Mouse (Mus musculus) left cerebral cortex, postnatal 36 days (tissue): ENCODE results near the gene Rims1. TPM values are rescaled to one million over a fixed set of nuclear protein-coding genes. Genes with fewer than 3 reads are reported as not detected.

Source experiments
- DNase-seq, 2 experiments: peaks; one replicate each; pipeline ENCODE4 v3.0.0; 2021 to 2022; ENCODE audit warnings: low spot score in 2 of 2, mixed read lengths in 1 of 2
- intact Hi-C: fragments of 180-260 bp; cut with DNase I; formaldehyde crosslinking; loops from one replicate; pipeline ENCODE4 v1.15.1; 2025
- total RNA-seq, 2 experiments: library from RNA; stranded (reverse); gene quantifications; 2 replicates each; pipeline ENCODE4 v1.2.3; 2021

Gene Rims1
- 100 to 1,000 TPM; 406 to 441 TPM for total RNA-seq

DNA sequence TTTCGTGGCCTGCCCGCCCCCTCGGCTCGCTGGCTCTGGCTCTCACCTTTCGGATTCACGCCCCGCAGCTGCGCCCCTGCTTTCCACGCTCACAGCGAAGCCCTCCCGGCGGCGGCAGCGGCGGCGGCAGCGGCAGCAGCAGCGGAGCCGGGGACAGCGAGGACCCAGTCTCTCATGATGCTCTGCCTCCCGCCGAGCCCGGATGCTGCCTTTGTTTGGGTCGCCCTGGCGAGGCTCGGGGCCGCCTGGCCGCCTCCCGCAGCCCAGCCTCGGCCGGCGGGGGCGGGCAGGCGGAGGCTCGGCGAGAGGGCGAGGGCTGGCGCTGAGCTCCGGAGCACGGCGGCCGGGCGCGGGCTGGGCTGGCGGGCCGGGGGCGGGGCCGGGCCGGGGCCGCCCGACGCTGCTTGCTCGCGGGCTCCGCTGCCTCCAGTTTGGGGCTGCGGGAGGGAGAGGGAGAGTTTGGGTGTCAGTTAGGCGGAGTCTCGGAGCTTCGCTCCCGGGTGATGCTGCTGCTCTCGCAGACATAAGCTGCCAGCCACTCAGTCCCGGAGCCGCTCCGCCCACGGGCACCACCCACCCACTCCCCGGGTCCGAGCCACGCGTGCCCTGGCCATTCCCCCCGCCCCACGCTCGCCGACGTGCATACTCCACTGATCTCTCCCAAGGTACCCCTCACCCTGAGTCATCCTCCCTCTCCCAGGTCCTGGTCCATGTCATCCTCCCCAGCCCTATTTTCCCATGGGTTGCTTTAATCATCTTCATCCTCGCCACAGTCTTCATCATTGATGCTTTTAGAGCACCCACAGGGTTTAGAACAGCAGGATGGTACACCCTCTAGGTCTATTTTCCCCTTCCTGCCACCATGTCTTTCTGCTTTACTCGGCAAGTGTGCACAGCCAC is at the start of gene Rims1:
Gene Rims1, minus strand, starts transcription at position 269 of the 900 bp plus-strand sequence.
- intact Hi-C loops, result loop anchor here (2.0 to 10.0 kb wide), 5 partner anchors 135 to 449 kb away; no protein-coding TSS in a partner anchor
- peak; percentile 67 to 74 for DNase-seq

DNA sequence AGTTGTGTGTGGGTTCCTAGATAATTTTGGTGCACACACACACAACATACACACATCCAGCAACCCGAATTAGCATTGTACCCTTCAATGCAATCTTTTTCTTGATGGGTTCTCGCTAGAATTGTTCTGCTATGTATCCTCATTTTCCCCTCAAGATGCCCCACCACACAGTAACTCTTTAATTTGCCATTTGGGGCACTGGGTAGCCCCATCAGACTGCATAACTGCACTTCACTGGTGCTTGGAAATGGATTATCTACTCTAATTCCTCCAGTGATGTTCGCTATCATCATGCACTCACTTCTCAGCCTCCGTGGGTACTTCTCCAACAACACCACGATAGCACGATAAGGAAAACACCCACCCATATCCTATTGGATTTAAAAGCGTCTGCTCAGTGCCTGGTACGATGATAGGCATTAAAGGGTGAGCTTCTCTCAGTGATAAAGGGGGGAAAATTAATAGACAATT is 867 bp upstream of the Rims1 start:
- intact Hi-C loops, result loop anchor here (2.0 to 10.0 kb wide), 5 partner anchors 134 to 448 kb away; no protein-coding TSS in a partner anchor
- DNase-seq, result peak in 1 of 2 experiments; percentile 30

DNA sequence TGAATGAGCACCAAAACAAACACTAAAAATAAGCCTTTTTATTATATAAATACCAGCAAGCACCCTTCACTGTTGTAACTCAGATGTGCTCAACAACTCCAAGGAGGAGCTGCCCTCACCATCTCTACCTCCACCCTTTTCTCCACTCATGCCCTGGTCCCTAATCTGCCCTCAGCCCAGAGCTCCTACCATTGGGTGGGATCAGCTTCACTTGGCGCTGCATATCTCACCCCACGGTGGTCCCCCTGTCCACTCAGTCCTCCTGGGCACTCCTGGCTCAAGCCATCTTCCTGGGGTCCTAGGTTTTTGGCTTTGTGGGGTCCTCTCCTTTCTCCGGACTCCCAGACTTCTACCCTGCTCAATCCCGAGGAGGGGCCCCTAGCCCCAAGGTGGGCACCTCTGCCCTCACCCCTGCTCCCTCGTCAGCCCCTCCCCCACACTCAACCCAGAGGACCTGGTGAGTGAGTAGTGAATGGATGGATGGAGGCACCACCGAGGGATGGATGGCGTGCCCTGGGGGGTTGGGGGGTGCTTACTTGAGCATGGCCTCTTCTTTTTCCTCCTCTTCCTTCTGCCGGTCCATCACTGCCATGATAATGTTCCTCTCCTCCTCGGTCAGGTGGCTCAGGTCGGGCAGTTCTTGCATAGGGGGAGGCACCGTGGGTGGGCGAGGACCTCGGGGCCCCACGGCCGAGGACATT is 619 bp downstream of the Rims1 start:
- intact Hi-C loops, result loop anchor here (5.0 to 10.0 kb wide), 4 partner anchors 150 to 450 kb away; no protein-coding TSS in a partner anchor
- DNase-seq, result peak; percentile 23 to 43

DNA sequence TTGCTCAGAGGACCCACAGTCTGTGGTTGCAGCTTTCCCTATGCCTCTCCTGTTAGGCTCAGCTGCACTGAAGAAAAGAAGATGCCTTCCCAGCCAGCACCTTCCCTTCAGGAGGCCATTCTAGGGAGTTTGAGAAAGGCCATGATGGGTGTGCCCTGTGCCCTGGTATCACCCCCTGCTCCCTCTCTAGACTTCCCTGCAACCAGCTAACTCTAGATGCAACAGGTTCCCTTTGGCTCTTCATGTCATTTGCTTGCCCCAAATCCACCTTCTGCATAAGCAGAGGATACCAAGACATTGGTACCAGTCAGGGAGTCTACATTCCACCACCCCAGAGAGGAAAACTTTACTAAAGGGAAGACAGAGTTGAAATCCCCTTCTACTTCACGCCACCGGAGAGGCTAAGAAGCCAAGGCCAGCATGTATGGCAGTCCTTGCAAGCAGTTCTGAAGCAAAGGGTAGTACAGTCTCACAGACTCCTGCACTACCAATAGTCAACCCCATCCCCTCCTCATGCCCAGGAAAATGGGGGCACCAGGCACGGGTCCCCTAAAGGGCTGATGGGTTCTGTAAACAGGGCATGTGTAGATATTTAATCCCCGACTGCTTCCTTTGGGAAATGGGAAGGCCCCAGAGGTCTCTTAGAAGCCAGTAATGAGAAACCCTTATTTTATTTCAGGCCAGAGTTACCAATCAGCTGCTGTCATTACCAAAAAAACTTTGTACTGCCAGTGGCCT is 1.5 kb downstream of the Rims1 start:
- peak; percentile 17 to 37 for DNase-seq
- intact Hi-C loops, result loop anchor here (5.0 to 10.0 kb wide), 4 partner anchors 150 to 450 kb away; no protein-coding TSS in a partner anchor

DNA sequence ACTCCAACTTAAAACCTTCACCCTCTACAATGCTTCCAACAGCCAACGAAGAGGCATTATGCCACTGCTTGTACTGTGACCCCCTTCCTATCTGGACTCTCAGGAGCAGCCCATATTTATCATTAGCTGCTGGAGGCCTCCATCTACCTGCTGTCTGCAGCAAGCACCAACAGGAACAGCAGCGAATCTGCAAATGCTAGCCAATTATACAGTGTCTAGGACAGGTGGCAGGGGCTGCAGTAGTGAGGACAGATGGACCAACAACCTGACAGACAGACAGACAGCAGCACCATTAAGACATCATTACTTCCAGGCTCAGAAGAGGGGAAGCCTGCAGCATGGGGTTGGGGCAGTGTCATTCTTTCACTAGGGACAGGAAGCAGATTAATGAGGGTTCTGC is 2.3 kb downstream of the Rims1 start:
- peak in 1 of 2 experiments; percentile 13 for DNase-seq
- intact Hi-C loops, result loop anchor here (5.0 to 10.0 kb wide), 4 partner anchors 149 to 451 kb away; no protein-coding TSS in a partner anchor

DNA sequence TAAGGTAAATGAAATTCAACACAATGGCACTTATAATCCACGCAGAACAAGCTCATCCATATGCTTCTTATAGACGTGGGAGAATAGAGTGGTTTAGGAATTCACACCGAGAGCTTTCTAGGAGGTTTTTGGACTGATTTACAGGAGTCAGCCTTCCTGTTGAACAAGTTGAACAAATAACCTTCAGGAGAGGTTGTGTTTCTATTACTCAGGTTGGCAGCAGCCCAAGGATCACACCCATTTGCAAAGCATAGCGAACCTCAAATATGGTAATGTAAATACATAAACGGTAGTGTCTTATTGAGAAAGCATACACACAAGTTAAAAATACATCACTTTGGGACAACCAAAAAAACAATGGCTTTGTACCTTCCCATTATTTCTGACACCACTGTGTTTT is 5.5 kb downstream of the Rims1 start:
- no peak for DNase-seq
- intact Hi-C loops, result loop anchor here (5.0 to 10.0 kb wide), 4 partner anchors 145 to 455 kb away; no protein-coding TSS in a partner anchor

DNA sequence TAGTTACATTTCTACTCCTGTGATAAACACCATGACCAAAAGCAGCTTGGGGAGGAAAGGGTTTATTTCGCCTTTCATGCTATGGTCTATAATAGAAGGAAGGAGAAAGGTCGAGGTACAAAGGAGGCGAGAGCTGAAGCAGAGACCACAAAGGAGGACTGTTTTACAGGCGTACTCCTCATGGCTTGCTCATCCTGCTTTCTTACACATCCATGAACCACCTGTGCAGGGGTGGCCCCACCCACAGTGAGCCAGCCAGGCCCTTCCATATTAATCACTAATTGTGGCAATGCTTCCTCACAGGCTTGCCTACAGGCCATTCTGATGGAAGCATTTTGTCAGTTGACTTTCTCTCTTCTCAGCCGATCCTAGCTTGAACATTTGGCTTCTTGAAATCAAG is 8.7 kb downstream of the Rims1 start:
- intact Hi-C loops, result no loop called here
- DNase-seq, result no peak

DNA sequence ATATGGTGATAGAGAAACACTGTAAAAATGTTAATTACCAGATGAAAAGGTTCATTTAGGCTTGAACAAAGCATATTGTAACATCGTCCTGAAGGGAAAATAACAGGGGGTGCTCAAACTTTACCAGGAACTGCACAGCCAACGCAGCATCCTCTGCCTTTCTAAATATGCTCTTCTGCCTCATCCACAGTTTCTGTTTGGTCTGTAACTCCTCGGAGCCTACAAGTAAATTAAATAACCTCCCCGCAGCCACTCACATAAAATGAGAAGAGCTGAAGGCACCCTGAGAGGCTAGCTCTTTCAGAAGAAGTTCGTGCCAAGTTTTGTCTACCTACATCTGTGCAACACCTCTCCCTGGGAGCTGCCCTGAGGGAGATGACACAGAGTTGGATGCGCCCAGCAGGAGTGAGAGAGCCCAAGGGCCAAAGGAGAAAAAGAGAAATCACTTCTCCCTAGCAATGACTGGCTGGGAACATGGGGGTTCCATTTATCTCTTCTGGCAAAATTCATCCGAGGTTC is 16.3 kb downstream of the Rims1 start:
- intact Hi-C loops, result no loop called here
- DNase-seq, result peak in 1 of 2 experiments; percentile 38

DNA sequence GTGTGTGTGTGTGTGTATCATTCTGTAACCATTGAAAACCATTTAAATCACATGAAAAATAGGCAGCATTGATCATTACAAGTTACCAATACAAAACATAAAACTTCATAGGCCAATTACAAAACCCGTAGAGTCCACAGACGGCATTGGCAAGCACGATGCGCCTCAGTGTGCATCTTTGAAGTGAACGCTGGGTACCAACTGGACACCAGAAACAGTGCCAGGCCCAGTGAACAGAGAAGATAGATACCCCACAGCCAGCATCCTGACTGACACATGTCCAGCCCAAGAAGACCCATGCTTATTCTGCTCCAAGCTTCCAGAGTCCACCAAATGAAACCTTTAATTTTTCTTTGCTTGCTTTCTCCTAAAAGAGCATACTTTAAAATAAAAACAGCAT is 18.2 kb downstream of the Rims1 start:
- no peak for DNase-seq
- intact Hi-C loops, result no loop called here

DNA sequence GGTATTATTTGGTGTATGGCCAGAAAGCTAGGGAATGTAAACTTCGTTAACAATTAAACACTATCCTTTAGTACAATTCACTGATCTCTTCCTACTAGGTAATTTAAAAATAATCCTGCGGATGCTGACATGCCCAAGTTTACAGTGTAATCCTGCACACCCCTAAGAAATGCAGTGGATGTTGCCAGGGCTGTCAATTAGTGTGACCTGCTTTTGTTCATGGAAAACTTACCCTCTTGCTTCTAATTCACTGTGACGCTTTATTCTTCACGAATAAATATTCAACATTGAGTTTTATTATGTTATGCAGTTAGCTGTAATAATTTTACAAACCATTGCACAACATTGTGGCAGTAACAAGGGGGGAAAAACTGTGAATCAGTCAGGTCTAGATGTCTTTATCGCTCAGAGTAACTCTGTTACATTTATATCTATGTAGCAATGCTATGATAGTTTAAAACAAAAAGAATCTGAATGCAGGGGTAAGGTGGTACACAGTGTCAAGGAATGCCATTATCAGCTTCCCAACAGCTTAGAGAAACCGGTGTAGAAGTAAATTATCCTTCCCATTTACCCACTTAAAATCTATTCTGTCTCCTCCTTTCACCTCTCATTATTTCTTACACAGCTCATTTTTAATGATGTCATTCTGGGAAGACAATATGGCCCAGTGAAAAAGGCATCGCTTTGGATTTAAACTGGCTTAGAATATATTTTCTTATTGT is 35.1 kb downstream of the Rims1 start:
- intact Hi-C loops, result no loop called here

DNA sequence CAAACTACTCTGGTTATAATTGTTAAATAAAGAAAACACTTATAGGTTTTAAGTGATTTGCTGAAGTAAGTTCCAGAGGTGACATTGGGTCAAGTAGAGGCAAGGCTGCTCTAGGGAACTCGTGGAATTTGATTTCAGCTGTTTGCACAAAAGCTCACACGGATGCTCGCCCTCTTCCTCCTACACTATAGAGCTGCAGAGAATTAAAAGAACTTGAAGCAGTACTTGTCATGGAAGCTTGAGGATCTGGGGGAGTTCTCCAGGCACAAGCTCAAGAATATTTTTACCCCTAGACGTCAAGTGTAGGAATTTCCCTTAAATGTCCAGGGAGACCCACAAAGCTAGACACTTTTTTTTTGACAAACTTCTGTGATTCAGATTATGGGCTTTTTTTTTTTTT is 42.4 kb downstream of the Rims1 start:
- intact Hi-C loops, result no loop called here
- peak in 1 of 2 experiments; percentile 28 for DNase-seq

More for the DNA sequence above, 35.1 kb downstream of the Rims1 start:
- no peak for DNase-seq

DNA sequence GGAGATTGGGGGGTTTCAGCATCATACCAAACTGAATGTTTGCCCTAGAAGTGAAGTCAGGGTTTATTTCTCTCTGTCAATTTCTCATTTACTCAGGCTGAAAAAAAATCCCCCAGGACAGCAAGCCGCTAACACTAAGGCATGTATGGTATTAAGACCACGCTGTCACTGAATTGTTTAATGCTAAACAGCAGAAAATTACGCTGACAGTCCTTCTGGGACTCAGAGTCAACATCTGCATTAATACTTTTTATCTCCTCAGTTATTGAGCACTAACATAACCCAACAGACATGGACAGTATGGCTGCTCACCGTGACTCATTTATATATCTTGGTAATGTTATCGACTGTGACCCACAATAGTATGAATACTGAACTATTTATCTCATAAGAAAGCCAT is 43.0 kb downstream of the Rims1 start:
- intact Hi-C loops, result no loop called here
- DNase-seq, result no peak

DNA sequence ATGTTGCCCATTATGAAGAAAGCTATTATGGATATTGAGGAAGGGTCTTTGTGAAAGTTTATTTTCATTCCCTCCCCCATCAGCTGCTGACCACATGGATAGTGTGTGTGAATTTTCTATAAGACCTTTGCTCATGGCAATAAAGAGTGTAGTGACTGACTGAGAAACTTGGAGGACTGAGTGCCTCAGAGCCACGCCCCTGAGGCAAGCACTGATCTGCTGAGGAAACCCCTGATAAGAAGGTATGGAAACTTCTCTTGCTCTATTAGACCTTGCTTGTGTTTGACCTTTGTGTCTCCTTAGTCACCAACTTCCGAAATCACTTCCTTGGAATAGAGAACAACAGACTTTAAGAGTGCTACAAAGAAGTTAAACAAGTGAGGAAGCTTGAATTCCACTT is 55.3 kb downstream of the Rims1 start:
- no peak for DNase-seq
- intact Hi-C loops, result no loop called here

DNA sequence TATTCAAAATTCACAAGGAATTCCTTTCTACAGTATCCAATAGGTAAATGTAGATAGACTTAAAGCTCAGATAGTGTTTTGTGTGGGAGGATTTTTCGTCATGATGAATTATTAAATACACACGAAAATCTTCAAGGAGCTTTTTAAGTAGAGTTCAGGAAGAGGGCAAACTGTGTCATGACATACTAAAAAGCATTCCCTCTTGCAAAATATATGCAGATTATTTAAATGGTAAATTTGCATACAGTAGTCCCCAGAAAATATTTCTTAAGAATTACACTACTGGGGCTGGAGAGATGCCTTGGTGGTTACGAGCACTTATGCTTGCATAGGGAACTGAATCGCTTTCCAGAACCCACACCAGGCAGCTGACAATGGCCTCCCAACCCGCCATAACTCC is 61.1 kb downstream of the Rims1 start:
- intact Hi-C loops, result no loop called here
- no peak for DNase-seq

DNA sequence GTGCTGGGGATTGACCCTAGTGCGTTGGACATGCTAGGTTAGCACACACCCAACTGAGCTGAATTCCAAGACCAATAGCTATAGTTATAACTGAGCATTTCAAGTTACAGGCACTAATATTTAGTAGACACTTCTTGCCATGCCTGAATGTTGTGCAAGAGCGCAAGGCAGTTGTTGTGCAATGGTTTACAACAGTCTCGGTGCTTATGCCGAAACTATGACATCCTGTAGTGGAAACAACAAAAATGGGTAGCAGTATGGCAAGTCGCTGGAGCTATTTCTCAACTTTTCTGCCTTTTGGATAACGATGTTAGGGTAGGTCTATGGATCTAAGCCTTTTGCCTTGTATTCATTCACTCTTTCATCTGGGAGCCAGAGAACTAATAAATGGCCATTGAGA is 68.3 kb downstream of the Rims1 start:
- no peak for DNase-seq

DNA sequence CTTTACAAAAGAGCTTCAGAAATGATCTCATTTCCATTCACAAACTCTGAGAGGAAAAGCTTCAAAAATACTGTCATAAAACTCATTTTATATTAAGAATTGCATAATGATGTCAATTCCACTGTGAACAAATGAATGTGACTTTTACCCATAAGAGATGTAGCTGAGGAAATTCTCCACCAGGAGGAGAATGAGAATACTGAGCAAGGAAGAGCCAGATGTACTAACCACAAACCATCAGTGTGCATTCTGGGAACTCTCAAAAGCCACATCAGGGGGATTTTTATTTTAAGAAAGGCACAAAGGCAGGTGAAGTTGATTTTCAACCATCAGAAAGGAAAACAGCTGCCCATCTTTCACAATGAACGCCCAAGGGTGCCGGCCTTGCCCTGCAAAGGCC is 71.4 kb downstream of the Rims1 start:
- no peak for DNase-seq
- intact Hi-C loops, result no loop called here

More for the DNA sequence above, 68.3 kb downstream of the Rims1 start:
- intact Hi-C loops, result no loop called here

DNA sequence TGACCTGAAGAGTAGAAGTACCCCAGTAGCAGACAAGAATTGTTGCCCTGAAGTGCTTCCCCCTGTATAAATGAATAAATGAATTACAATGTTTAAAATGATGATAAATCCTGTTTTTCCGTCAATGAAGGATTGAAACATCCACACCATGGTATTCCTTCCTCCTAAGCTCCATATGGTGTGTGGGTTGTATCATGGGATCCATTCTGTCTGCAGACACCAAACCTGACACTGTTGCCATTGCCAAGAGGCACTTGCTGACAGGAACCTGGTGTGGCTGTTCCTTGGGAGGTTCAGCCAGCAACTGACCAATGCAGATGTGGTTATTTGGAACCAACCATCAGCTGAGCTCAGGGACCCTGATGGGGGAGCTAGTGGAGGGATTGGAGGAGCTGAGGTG is 72.5 kb downstream of the Rims1 start:
- intact Hi-C loops, result no loop called here
- no peak for DNase-seq

DNA sequence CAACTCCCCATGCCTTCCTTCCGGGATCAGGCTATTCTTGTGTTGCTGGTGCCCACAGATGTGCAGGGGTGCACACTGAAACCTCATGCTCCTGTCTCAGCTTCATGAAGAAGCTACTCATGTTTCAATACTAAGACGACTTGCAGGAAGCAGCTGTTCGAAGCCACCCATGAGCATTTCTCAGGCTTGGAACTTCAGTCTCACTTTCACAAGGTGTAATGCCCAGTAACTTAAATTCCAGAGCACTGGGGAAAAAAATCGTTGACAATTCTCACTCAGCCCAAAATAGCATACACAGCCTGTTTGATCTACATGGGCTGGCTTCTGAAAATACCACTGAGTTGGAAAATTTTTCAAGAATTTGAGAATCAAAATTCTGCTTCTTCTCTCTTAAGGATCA is 77.6 kb downstream of the Rims1 start:
- peak in 1 of 2 experiments; percentile 11 for DNase-seq
- intact Hi-C loops, result no loop called here

DNA sequence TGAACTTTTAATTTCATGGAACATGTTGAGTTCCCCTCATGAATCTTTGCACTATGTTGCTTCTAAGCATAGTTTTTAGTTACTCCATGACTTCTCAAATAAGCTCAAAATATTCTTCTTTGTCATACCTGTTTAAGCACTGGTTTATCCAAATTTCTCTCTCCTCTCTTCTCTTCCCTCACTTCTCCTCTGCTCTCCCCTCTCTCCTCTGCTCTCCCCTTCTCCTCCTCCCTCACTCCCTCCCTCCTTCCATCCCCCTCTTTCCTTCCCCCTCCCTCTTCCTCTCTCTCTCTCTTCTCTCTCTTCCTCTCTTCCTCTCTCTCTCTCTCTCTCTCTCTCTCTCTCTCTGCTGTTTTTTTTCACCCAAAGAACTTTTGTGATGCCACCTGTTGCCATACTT is 84.1 kb downstream of the Rims1 start:
- DNase-seq, result no peak
- intact Hi-C loops, result no loop called here
